Mouse (Mus musculus) lung, adult 2 months (tissue): Measurements from ENCODE around the gene Sparcl1.
A peak's percentile ranks its signal among the peaks of the same experiment; 100 is the strongest.

Source experiments
- CTCF ChIP-seq: fragments of 200-500 bp; IDR thresholded peaks from 2 replicates; pipeline ENCODE4 v1.5.1; 2011; ENCODE audit warnings: mild to moderate bottlenecking, low read length, control low read depth; ENCODE audit not compliant: insufficient read depth
- POLR2A ChIP-seq: fragments of 200-500 bp; IDR thresholded peaks from 2 replicates; pipeline ENCODE4 v1.6.1; 2011; ENCODE audit warnings: low read depth, mild to moderate bottlenecking, control low read depth, low read length, borderline replicate concordance; ENCODE audit errors: extremely low read depth

DNA sequence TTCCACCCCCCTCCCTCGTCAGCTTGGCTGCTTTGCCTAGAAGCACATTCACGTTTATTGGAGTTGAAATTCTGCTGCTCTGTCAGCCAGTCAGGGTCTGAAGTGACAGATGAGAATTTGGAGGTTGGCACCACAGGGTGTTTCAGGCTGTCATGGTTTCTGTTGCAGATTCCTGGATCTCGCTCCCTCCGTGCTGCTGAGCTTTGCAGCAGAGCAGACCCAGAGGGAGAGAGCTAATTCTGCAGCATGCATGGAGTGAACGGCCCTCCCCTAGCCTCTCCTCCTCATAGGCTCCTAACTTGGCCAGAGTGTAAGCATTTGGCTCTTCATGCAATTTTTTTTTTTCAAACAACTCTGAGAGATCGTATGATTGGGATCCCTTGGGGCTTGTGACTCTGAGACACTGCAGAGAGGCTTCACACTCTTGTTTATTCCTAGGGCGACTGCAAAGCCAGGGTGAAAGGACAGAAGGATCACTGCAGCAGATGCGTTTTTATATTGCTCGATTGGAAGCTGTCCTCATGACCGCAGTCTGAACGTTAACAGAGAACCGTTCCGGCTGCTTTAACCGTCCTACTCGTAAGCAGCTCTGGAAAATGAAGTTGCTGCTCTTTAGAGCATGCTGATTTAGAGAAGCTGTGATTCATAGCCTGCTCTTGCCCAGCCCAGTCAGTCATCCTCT lies at the start of gene Sparcl1:
- TF ChIP-seq CTCF (no peak), POLR2A (peak; percentile 72; the same call in 1 of the 2 replicates)
